Mouse (Mus musculus): ENCODE measurements around the gene R3hdm4.

The R3hdm4 gene

GRCm38 (mm10) chr10:79940749-79941148, 19.7 kb upstream of the R3hdm4 start:
- DNase-seq = peak; percentile 89 to 93

DNA sequence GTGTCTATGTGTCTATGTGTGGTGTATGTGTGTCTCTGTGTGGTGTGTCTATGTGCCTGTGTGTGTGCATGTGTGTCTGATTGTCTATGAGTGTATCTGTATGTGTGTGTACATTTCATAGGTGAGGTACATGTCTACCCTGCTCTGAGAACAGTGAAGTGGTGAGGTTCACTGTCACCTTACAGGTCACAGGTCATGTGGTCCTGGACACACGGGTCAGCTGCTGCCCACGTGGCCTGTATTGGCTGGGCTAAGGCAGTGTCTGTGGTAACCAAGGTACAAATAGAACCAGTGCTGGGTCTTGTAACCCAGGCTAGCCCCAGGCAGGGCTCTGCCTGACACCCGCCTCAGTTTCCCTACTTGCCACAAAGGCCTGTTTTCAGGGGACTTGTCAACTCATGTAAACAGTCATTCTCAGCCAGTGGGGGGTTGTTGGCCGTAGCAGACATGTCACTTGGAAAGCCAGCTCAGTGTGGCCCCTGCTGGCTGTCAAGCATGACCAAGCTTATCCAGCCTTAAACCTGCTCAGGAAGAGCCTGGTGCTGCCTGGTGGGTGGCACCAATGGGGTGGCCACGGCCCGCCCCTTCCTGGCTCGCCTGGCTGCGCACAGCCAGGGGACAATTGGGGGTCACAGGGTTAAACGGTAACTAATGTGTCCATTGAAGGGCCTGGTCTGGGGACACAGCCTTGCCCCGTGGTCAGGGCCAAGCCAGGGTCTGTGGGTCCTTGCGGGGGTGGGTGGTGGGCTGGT, 16.9 kb upstream of the R3hdm4 start:
- no peak for DNase-seq

- peak; percentile 81 to 83 for DNase-seq
These were observed 16.0 kb upstream of the R3hdm4 start for GRCm38 (mm10) chr10:79936911-79937441.

- DNase-seq = no peak
These were observed 15.4 kb upstream of the R3hdm4 start for GRCm38 (mm10) chr10:79936284-79936910.

GRCm38 (mm10) chr10:79934794-79935569, 14.0 kb upstream of the R3hdm4 start:
- DNase-seq = no peak

DNA sequence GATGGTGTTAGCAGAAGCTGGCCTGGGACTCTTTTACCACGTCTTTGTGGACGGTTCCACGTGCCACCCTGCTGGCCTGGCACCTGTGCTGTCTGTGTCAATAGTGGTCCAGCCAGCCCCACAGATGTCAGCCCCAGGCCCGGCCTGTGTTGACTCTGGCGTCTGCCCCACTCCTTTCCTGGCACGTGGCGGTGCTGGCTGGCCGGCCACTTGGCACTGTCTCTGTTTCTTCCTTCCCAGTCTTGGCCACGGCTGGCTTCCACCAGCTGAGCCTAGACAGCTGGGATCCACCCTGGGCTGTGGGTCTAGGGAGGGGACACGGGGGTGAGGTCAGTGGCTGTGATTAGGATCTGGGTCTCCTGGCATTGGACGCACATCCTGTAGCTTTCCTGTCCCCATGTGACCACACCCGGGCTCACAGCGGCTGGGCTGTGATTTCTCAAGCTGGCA, 13.3 kb upstream of the R3hdm4 start:
- no peak for DNase-seq

DNA sequence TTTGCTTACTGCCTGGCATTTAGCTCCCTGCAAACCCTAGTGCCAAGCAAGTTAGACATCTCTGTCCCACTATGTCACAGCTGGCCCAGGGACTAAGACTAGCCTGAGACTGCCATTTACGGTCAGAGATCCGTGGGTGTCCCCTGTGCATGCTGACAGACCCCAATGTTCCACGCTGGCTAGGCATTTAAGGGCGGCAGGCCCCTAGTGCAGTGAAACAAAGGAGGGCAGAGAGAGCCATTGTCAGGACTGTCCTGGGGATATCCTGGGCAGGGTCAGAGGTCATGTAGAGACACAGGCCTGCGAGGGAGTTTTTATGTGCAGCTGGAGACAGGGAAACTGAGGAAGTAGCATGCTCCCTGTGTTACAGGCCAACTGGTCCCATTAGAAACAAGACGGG, 12.9 kb upstream of the R3hdm4 start:
- DNase-seq = no peak

GRCm38 (mm10) chr10:79933145-79933679, 12.2 kb upstream of the R3hdm4 start:
- DNase-seq = no peak

DNA sequence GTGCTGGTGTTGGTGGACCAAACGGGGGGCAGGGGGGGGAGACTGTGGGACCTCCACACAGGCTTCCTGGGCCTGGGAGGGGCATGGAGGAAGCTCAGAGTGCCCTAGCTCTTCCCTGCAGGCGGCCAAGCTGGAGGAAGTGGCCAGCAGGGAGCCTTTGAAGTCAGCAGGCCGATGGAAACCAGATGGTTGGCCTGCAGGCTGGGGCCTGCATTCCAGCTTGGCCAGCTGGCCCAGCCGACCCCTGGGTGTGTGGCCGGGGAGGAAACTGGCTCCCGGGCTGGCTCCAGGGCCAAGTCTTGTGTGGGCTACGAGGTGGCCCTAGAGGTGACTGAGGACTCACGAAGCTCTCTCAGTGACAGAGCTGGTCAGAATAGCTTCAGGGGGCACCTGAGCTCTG, 11.7 kb upstream of the R3hdm4 start:
- no peak for DNase-seq

- DNase-seq = no peak
These were observed 10.8 kb upstream of the R3hdm4 start for GRCm38 (mm10) chr10:79931797-79932196.

GRCm38 (mm10) chr10:79930826-79931186, 9.8 kb upstream of the R3hdm4 start:
- DNase-seq = no peak

DNA sequence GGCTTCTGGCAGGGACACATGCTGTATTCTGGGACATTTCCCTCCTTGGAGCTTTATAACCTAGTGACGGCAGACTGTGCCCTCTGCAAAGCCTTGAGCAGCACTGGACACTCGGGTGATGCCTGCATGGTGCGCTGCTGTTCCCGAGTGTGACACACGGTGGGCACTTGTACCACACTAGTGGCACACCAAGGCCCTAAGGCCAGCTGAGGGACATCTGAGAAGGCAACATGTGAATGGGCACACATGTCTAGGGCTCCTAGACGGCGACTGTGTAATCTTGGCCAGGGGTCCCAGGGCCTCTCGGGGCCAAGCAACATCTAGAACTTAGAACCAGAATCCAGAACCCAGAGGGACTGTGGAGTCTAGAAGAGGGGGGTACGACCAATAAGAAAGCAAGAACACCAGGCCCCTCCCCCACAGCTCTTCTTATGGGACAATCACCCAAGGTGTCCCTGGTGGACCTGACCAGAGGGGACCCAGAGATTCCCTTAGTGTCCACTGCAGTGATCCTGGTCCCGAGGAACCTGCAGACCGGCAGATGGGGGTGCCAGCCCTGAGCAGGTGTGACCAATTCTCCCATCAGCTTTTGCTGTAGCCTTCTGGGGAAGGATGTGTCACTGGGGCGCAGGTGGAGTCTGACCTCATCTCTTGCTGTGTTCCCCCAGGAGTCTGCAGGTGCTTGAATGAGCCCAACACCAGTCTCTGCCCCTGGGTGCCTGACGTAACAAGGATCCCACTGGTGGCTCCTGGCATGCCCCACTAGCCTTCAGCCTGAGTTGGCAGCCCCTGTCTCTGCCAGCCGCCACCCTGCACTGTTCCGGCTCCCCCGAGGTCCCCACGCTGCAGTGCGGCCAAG, 9.2 kb upstream of the R3hdm4 start:
- no peak for DNase-seq

DNA sequence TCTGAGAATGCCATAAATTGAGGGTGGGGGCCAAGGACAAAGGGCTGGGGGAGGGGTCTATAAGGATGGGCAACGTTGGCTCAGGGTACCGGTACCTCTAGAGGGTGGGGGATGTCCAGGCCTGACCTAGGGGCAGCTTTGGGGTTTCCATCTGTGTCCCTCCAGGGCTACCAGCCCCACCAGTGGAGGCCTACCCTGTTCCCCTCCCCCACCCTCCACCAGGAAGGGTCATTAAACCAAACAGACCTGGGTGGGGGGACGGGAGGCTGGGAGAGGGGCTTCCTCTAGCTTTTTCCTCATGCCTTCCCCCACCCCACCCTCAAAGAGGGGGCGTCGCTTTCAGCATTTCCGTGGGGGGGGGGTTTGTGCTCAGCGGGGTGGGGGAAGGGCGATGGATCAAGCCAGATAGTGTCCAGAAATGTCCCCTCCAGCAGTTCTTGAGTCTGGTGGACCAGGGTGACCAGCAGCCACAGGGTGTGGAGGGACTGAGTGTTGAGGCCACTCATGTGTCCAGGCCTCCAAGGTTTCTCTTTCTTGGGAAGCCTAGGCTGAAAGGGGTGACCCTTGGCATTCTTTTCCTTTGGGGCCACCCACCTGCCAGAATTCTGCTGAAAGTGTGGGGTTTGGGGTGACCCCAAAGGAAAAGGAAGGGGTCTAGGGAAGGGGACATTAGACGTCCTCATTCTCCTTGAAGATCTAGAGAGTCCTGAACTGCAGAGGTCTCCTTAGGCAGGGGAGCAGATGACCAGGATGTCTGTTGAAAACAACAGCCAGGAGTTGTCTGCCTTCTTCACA, 8.1 kb upstream of the R3hdm4 start:
- no peak for DNase-seq

DNA sequence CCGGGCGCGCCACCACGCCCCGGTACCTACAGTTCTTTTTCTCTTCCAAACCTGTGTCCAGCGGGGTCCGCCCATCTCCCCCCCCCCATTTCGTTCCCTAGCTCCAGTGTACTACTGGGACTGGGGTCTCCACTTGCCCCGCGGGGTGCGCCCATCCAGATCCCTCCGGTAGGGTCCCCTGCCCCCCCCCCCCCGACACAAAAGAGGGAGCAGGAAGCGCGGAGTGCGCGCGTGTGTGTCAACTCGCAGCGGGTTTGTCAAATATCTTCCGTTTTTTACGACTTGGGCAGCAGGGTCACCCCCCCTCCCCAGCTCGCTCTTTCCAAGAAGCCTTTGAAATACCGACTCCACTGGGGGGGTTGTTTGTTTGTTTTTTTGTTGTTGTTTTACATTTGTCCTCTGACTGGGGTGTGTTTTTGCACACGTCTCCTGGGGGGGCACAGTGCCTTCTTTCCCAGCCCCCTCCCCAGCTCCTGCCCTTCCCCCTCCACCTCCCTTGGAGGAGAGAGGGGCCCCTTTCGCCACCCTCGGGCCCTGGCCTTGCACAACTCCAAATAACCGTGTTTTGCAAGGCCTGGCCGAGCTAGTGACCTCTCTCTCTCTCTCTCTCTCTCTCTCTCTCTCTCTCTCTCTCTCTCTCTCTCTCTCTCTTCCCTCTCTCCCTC, 7.2 kb upstream of the R3hdm4 start:
- peak; percentile 52 to 56 for DNase-seq

DNA sequence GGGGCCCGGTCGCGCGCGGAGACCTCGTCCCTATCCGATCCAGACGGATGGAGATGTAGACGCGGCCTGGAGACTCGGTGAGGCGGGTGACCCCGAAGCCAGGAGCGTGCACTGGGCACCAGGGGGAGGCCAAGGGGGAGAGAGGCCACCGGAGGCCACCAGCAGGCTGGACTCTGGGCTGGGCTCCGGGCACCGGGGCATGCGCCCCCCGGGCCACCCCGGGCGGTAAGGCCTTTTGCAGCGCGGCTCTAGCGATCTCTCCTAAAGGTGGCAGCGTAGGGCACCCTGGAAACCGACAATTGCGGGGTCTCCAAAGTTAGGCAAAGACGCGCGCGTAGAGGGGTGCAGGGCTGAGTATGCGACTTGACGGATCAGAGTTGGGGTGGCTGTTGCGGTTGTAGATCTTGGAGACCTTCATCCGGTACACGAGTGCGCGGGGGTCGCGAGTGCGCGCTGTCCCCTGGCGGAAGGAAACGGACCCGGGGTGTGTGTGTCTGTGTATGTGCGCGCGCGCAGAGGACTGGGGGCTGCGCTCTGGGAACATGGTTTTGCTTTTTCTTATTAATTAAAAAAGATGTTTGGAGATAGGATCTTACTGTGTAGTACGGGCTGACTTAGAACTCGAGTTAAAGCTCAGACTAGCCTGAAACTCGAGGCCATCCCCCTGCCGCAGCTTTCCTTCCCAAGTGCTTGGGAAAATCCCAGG, 6.5 kb upstream of the R3hdm4 start:
- DNase-seq = peak; percentile 61 to 68

DNA sequence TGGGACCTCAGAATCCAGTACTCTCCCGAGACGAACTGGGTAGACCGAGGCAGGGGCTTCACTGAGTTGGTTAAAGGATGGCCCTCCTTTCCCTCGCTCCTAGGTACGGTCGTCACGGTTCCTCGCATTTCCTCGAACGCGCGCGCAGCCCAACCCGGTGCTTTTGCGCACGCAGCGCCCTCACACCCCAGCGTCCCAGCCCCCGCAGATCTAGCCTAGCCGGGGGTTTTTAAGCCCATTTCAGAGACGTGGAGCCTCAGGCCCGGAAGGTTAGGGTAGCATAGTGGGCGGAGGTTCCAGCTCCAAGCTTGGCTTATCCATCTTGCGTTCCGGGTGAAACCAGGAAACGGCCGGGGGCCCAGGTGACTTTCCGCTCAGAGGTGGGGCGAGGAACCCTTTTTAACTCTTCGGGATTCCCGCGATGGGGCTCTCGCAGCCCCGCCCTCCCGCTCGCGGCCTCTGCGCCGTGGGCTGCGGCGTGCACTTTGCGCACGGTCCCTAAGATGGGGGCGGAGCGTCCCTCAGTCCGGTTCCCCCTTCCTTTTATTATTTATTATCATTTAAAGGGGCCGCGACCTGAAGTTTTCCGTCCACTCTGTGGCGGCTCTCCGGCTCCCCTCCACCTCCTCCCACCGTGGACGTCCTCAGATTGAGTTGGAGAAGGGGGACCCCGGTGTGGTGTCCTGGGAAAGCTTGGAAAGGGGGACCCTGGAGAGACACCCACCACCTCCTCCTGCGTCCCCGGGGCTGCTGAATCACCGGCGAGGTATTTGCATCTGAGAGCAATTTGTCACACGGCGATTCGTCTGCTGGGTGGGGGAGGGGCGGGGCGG, 5.7 kb upstream of the R3hdm4 start, which contains the start of gene Arid3a:
TSS of gene Arid3a (plus strand) at position 553 of the 833 bp plus-strand sequence.
- DNase-seq = peak; percentile 90 to 91

- peak; percentile 51 to 61 for DNase-seq
These were observed 4.9 kb upstream of the R3hdm4 start for GRCm38 (mm10) chr10:79925785-79926490.
